Comparison of ENCODE assay signal across 8 mouse cellular contexts in genomic region chr8:121651874-121652361, GRCm38 (mm10). TPM values are rescaled to one million over a fixed set of nuclear protein-coding genes. Genes with fewer than 3 reads are reported as not detected.
DNase-seq lines count a peak whose midpoint lies in the region; ATAC-seq and TF ChIP-seq lines count a peak whose summit lies in the region.

No protein-coding gene starts in this region.

- no peaks in the 10 kb centered on the region for H3K9me3 ChIP-seq in kidney, embryonic 14.5 days (ENCODE audit: control insufficient read depth, low read length)

- H3K4me1 ChIP-seq in kidney, embryonic 14.5 days (ENCODE audit: control insufficient read depth, insufficient read depth, low read length), result peaks cover 39% of the 10 kb centered on the region
- H3K4me1 ChIP-seq in testis, adult 2 months (ENCODE audit: control insufficient read depth, insufficient read depth, low read length), result peaks cover 26% of the 10 kb centered on the region

- no peak for TF ChIP-seq CTCF in testis, adult 2 months (IDR thresholded peaks at IDR 0.05; ENCODE audit: control insufficient read depth, insufficient read depth, insufficient replicate concordance, low read depth, low read length)

- H3K9ac ChIP-seq in kidney, embryonic 14.5 days (ENCODE audit: low read depth, low read length), result peak overlapping the region; percentile 79

- ATAC-seq in kidney, embryonic 14.5 days (ENCODE audit: low FRiP score, low TSS enrichment), result no peak

- peak; percentile 48 for DNase-seq in urinary bladder, adult 18-20 months (ENCODE audit: low spot score in 2 of 2)
- DNase-seq in urinary bladder, postnatal 25 days (ENCODE audit: low spot score), result no peak
- peak; percentile 82 for DNase-seq in cerebellum, adult 9-11 months
- DNase-seq in gastrocnemius, adult 18-20 months (ENCODE audit: low spot score), result peak; percentile 50
- peak; percentile 58 to 69 for DNase-seq in lung, postnatal 4 days
- no peak for DNase-seq in spleen, postnatal 14 days (ENCODE audit: low spot score in 2 of 2)

- H3K27me3 ChIP-seq in kidney, embryonic 14.5 days (ENCODE audit: control insufficient read depth, insufficient read depth, low read length), result no peaks in the 10 kb centered on the region
- H3K27me3 ChIP-seq in testis, adult 2 months (ENCODE audit: control insufficient read depth, insufficient read depth, low read length), result no peaks in the 10 kb centered on the region

- H3K27ac ChIP-seq in kidney, embryonic 14.5 days (ENCODE audit: low read depth, low read length), result no peak overlapping the region
- H3K27ac ChIP-seq in testis, adult 2 months (ENCODE audit: control insufficient read depth, insufficient read depth, low read depth, low read length), result no peak overlapping the region

- H3K4me2 ChIP-seq in kidney, embryonic 14.5 days (replicated peaks; ENCODE audit: low read depth, low read length), result peak overlapping the region; percentile 98

- under 1% methylated on average over 48 of the region's 56 CpGs for WGBS in kidney, embryonic 14.5 days

- peaks cover 5% of the 10 kb centered on the region; the same call in 1 of the 2 replicates for H3K36me3 ChIP-seq in kidney, embryonic 14.5 days (ENCODE audit: control insufficient read depth, insufficient read depth, low read length)
- H3K36me3 ChIP-seq in testis, adult 2 months (ENCODE audit: control insufficient read depth, insufficient read depth, low read length), result no peaks in the 10 kb centered on the region

- TF ChIP-seq POLR2A in testis, adult 2 months (IDR thresholded peaks at IDR 0.05; ENCODE audit: control insufficient read depth, low read depth, low read length), result no peak; the same call in 1 of the 2 replicates

- peak overlapping the region; percentile 61 for H3K4me3 ChIP-seq in kidney, embryonic 14.5 days (ENCODE audit: low read length)
- peak overlapping the region; percentile 65 for H3K4me3 ChIP-seq in testis, adult 2 months (ENCODE audit: control insufficient read depth, low read depth, low read length)

RNA-seq across cellular contexts. Expression of gene Zcchc14, which starts 0.8 kb away (rescaled TPM):
- total RNA-seq in gastrocnemius, adult 18-20 months (2021), result 10 to 100 TPM; 15.6 to 17.1 TPM
- polyA plus RNA-seq in kidney, embryonic 14.5 days (2014; fragmentation: Nextera tagmentation; extraction: Ambion mirVana), result 19.3 and 26.9 TPM in 2 replicates
- 10.9 and 11.0 TPM in 2 replicates for polyA plus RNA-seq in testis, adult 2 months (2012; rRNA removed)

Comparison
In these comparisons a context has a peak if more than half of its experiments do, and no peak if none do; other contexts are left out.
1. DNase-seq: peak in urinary bladder, adult 18-20 months (2 of 2), cerebellum, adult 9-11 months (single experiment), gastrocnemius, adult 18-20 months (single experiment) and lung, postnatal 4 days (2 of 2); none in urinary bladder, postnatal 25 days (single experiment) and spleen, postnatal 14 days (0 of 2).